In the genomic region with DNA sequence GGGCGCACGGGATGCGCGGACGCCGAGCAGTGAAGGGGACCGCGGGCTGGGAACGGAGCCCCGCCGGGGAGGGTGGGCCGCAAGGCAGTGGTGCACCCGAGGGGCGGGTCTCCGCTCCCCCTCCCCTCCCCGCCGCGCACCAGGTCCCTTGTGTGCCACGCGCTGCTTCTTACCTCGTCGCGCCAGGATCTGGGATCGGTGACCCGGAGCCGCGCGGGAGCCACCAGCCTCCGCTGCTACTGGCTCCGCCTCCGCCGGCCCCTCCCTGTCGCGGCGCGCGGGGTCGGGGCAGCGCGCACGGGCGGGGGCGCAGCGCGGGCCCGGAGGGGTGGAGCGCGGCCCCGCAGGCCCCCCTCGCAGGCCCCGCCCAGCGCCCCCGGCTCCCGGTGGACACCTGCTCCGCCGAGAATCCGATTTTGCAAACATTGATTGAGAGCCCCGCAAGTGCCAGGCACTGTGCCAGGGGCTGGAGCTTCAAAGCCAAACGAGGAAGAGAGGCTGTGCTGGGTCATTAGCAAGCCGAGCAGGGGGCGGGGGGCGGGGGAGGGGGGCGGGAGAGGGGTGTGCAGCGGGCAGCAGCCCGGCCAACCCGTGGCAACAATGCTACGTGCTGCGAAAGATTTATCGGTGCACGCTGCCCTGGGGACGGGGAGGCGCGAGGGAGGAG, we compare ENCODE assay signal across 8 mouse cellular contexts. TPM values are rescaled to one million over a fixed set of nuclear protein-coding genes. Genes with fewer than 3 reads are reported as not detected.
DNase-seq lines count a peak whose midpoint lies in the region; ATAC-seq and TF ChIP-seq lines count a peak whose summit lies in the region.

No protein-coding gene starts in this region.

- no peak for TF ChIP-seq POLR2A in kidney, adult 2 months (IDR thresholded peaks at IDR 0.05; ENCODE audit: low read depth, low read length)
- no peak for TF ChIP-seq POLR2A in myocyte (IDR thresholded peaks at IDR 0.05; ENCODE audit: insufficient read length, low read depth)

- H3K27ac ChIP-seq in embryonic facial prominence, embryonic 11.5 days (replicated peaks; ENCODE audit: low read depth, low read length), result peak overlapping the region; percentile 65
- no peak overlapping the region for H3K27ac ChIP-seq in kidney, adult 2 months (ENCODE audit: insufficient read depth, low read depth, low read length)
- H3K27ac ChIP-seq in limb, embryonic 15.5 days, result peak overlapping the region; percentile 33; the same call in 1 of the 2 replicates

- peak overlapping the region; percentile 73 for H3K9ac ChIP-seq in embryonic facial prominence, embryonic 11.5 days (replicated peaks; ENCODE audit: low read length)
- peak overlapping the region; percentile 56 for H3K9ac ChIP-seq in limb, embryonic 15.5 days

- H3K4me1 ChIP-seq in embryonic facial prominence, embryonic 11.5 days (ENCODE audit: control insufficient read depth, insufficient read depth, low read length), result no peaks in the 10 kb centered on the region
- no peaks in the 10 kb centered on the region for H3K4me1 ChIP-seq in kidney, adult 2 months (ENCODE audit: control insufficient read depth, insufficient read depth, low read length)
- H3K4me1 ChIP-seq in limb, embryonic 15.5 days, result peaks cover 14% of the 10 kb centered on the region

- H3ac ChIP-seq in myocyte (ENCODE audit: control insufficient read depth, insufficient read length), result peak overlapping the region; percentile 34

- H3K36me3 ChIP-seq in embryonic facial prominence, embryonic 11.5 days (replicated peaks; ENCODE audit: control insufficient read depth, insufficient read depth, low read depth, low read length), result no peaks in the 10 kb centered on the region
- no peaks in the 10 kb centered on the region for H3K36me3 ChIP-seq in kidney, adult 2 months (ENCODE audit: control insufficient read depth, insufficient read depth, low read length)
- H3K36me3 ChIP-seq in limb, embryonic 15.5 days, result 0 out of 2 replicates have a peak, but pooled peaks cover 2% of the 10 kb centered on the region
- no peaks in the 10 kb centered on the region for H3K36me3 ChIP-seq in myocyte (ENCODE audit: control insufficient read depth, insufficient read depth)

- peak; percentile 58 to 75 for DNase-seq in left cerebral cortex, adult 18-20 months (ENCODE audit: low spot score in 2 of 2)
- DNase-seq in left cerebral cortex, adult 11 months (ENCODE audit: low spot score), result no peak
- peak; percentile 80 for DNase-seq in embryonic facial prominence, embryonic 11.5 days (ENCODE audit: low spot score)
- peak; percentile 64 for DNase-seq in heart, adult 9 months (ENCODE audit: low spot score in 2 of 2)
- peak; percentile 77 for DNase-seq in kidney, adult 2 months
- peak; percentile 86 for DNase-seq in testis, postnatal 10 days (ENCODE audit: low spot score)

- no peaks in the 10 kb centered on the region for H3K9me3 ChIP-seq in embryonic facial prominence, embryonic 11.5 days (replicated peaks; ENCODE audit: control insufficient read depth, low read length)
- no peaks in the 10 kb centered on the region for H3K9me3 ChIP-seq in limb, embryonic 15.5 days

- no peaks in the 10 kb centered on the region; the same call in 1 of the 2 replicates for H3K27me3 ChIP-seq in embryonic facial prominence, embryonic 11.5 days (ENCODE audit: control insufficient read depth, insufficient read depth, low read length)
- no peaks in the 10 kb centered on the region for H3K27me3 ChIP-seq in kidney, adult 2 months (replicated peaks; ENCODE audit: control insufficient read depth, insufficient read depth, low read length)
- no peaks in the 10 kb centered on the region for H3K27me3 ChIP-seq in limb, embryonic 15.5 days
- H3K27me3 ChIP-seq in myocyte (ENCODE audit: control insufficient read depth, insufficient read depth, insufficient read length), result peaks cover 22% of the 10 kb centered on the region

- TF ChIP-seq CTCF in kidney, adult 2 months (conservative IDR thresholded peaks at IDR 0.05; ENCODE audit: insufficient read depth, insufficient read length, low read depth, low read length), result no peak

- no peaks in the 10 kb centered on the region for H3K79me2 ChIP-seq in myocyte (ENCODE audit: control insufficient read depth, insufficient read depth)

- H3K4me3 ChIP-seq in embryonic facial prominence, embryonic 11.5 days (ENCODE audit: low read depth, low read length), result peak overlapping the region; percentile 70
- H3K4me3 ChIP-seq in kidney, adult 2 months (ENCODE audit: insufficient read depth, low read depth, low read length), result peak overlapping the region; percentile 76
- H3K4me3 ChIP-seq in limb, embryonic 15.5 days, result peak overlapping the region; percentile 73
- peak overlapping the region; percentile 9 for H3K4me3 ChIP-seq in myocyte

- peak; percentile 79 for ATAC-seq in embryonic facial prominence, embryonic 11.5 days (replicated peaks; ENCODE audit: insufficient number of reproducible peaks, low FRiP score, low TSS enrichment, low read depth)
- peak; percentile 83 for ATAC-seq in limb, embryonic 15.5 days (ENCODE audit: insufficient number of reproducible peaks, low FRiP score, low TSS enrichment, low read depth)

- H3K4me2 ChIP-seq in embryonic facial prominence, embryonic 11.5 days (ENCODE audit: low read depth, low read length), result peak overlapping the region; percentile 93
- peak overlapping the region; percentile 94 for H3K4me2 ChIP-seq in limb, embryonic 15.5 days
- peak overlapping the region; percentile 58 for H3K4me2 ChIP-seq in myocyte (ENCODE audit: low read depth)

- WGBS in embryonic facial prominence, embryonic 11.5 days, result 1% methylated on average over 52 of the region's 73 CpGs
- WGBS in kidney, adult 2 months, result under 1% methylated on average over 70 of the region's 73 CpGs
- WGBS in limb, embryonic 15.5 days, result under 1% methylated on average over 54 of the region's 73 CpGs

TF ChIP-seq in myocyte, 11 proteins besides CTCF, POLR2A, EP300 and RAD21:
- TF ChIP-seq USF1 (IDR thresholded peaks at IDR 0.05; ENCODE audit: low read depth) (no peak), SRF (IDR thresholded peaks at IDR 0.05; ENCODE audit: control insufficient read depth, insufficient read length, low read depth) (no peak), MYOG (IDR thresholded peaks at IDR 0.05; ENCODE audit: control insufficient read depth in 1 of 3, insufficient read depth in 1 of 3, insufficient read length in 2 of 3, low read depth in 2 of 3) (no peak), TCF3 (IDR thresholded peaks at IDR 0.05; ENCODE audit: insufficient read length, low read depth) (no peak)

RNA-seq across cellular contexts. Expression of a gene that starts 1.4 kb away (rescaled TPM):
- total RNA-seq in left cerebral cortex, adult 18-20 months (2021), result 10 to 100 TPM; 77.6 to 89.6 TPM
- 6.3 and 6.8 TPM in 2 replicates for polyA plus RNA-seq in embryonic facial prominence, embryonic 11.5 days (2014; fragmentation: Nextera tagmentation; extraction: Ambion mirVana)
- polyA plus RNA-seq in kidney, adult 2 months (2012; rRNA removed), result 2.3 and 3.5 TPM in 2 replicates
- polyA plus RNA-seq in limb, embryonic 15.5 days (2015; fragmentation: Nextera tagmentation; extraction: Ambion mirVana), result 5.8 and 6.0 TPM in 2 replicates
- polyA plus RNA-seq in myocyte (2012; fragmentation: generic; extraction: Trizol), result 2.1 TPM

RNA-seq across cellular contexts. Expression of a gene that starts 14.5 kb away (rescaled TPM):
- total RNA-seq in left cerebral cortex, adult 18-20 months (2021), result under 1 TPM in 1 of 2 experiments, not detected in 1; 0.19 TPM
- 0.17 and 0.32 TPM in 2 replicates for polyA plus RNA-seq in embryonic facial prominence, embryonic 11.5 days (2014; fragmentation: Nextera tagmentation; extraction: Ambion mirVana)
- 62.1 and 67.1 TPM in 2 replicates for polyA plus RNA-seq in kidney, adult 2 months (2012; rRNA removed)
- polyA plus RNA-seq in limb, embryonic 15.5 days (2015; fragmentation: Nextera tagmentation; extraction: Ambion mirVana), result 2.2 and 2.4 TPM in 2 replicates
- not detected for polyA plus RNA-seq in myocyte (2012; fragmentation: generic; extraction: Trizol)

RNA-seq across cellular contexts. Expression of a gene that starts 40.0 kb away (rescaled TPM):
- 100 to 1,000 TPM; 195 to 205 TPM for total RNA-seq in left cerebral cortex, adult 18-20 months (2021)
- 11.3 and 12.2 TPM in 2 replicates for polyA plus RNA-seq in embryonic facial prominence, embryonic 11.5 days (2014; fragmentation: Nextera tagmentation; extraction: Ambion mirVana)
- polyA plus RNA-seq in kidney, adult 2 months (2012; rRNA removed), result 67.8 and 92.4 TPM in 2 replicates
- polyA plus RNA-seq in limb, embryonic 15.5 days (2015; fragmentation: Nextera tagmentation; extraction: Ambion mirVana), result 26.9 and 37.0 TPM in 2 replicates
- polyA plus RNA-seq in myocyte (2012; fragmentation: generic; extraction: Trizol), result 81.1 TPM

RNA-seq across cellular contexts. Expression of a gene that starts 42.7 kb away (rescaled TPM):
- not detected for total RNA-seq in left cerebral cortex, adult 18-20 months (2021)
- not detected in 2 replicates for polyA plus RNA-seq in embryonic facial prominence, embryonic 11.5 days (2014; fragmentation: Nextera tagmentation; extraction: Ambion mirVana)
- polyA plus RNA-seq in kidney, adult 2 months (2012; rRNA removed), result not detected in 2 replicates
- polyA plus RNA-seq in limb, embryonic 15.5 days (2015; fragmentation: Nextera tagmentation; extraction: Ambion mirVana), result not detected in 2 replicates
- not detected for polyA plus RNA-seq in myocyte (2012; fragmentation: generic; extraction: Trizol)

Comparison
In these comparisons a context has a peak if more than half of its experiments do, and no peak if none do; other contexts are left out.
1. H3K4me3 ChIP-seq: peak in every context shown above with its lines; median percentile 76 in kidney, adult 2 months; 73 in limb, embryonic 15.5 days; 70 in embryonic facial prominence, embryonic 11.5 days; 9 in myocyte.
2. RNA of a gene that starts 14.5 kb away (polyA plus RNA-seq): 62.1 to 67.1 TPM in kidney, adult 2 months; 2.2 to 2.4 TPM in limb, embryonic 15.5 days, 0.17 to 0.32 TPM in embryonic facial prominence, embryonic 11.5 days and not detected in myocyte (single experiment); every median in the first group is over 10 times any median in the second.
3. Peak in every context shown above with its lines, with median percentiles within 50 percentile points of each other: H3K4me2 ChIP-seq.